Mouse (Mus musculus): ENCODE measurements around the gene Alg12.

Gene Alg12

GRCm38 (mm10) chr15:88819026-88819905 lies at the start of gene Alg12, which contains the start of gene Creld2:
Alg12 (minus strand) TSS chr15:88819318.
Creld2 (plus strand) TSS chr15:88819646.
- DNase-seq, result peak; percentile 99 to 100

GRCm38 (mm10) chr15:88868024-88868742 lies 49.1 kb upstream of the Alg12 start:
- peak; percentile 16 to 24 for DNase-seq

GRCm38 (mm10) chr15:88867368-88868023 lies 48.4 kb upstream of the Alg12 start:
- peak; percentile 43 to 52 for DNase-seq

- DNase-seq, result peak; percentile 11 to 21
Measured at GRCm38 (mm10) chr15:88866934-88867356, 47.8 kb upstream of the Alg12 start.

- peak; percentile 11 to 19 for DNase-seq
Measured at GRCm38 (mm10) chr15:88865888-88866695, 47.0 kb upstream of the Alg12 start.

- peak; percentile 25 to 33 for DNase-seq
Measured at GRCm38 (mm10) chr15:88865061-88865460, 45.9 kb upstream of the Alg12 start.

- DNase-seq, result peak; percentile 55 to 63
Measured at GRCm38 (mm10) chr15:88864270-88865030, 45.3 kb upstream of the Alg12 start.

GRCm38 (mm10) chr15:88863695-88864231 lies 44.6 kb upstream of the Alg12 start:
- DNase-seq, result peak; percentile 84 to 86

GRCm38 (mm10) chr15:88862881-88863694 lies 44.0 kb upstream of the Alg12 start:
- DNase-seq, result peak; percentile 67 to 75

GRCm38 (mm10) chr15:88861772-88862622 lies 42.9 kb upstream of the Alg12 start, which contains the start of gene Pim3:
Pim3 (plus strand) TSS chr15:88862186.
- peak; percentile 98 for DNase-seq

- DNase-seq, result peak; percentile 50 to 53
Measured at GRCm38 (mm10) chr15:88860781-88861180, 41.7 kb upstream of the Alg12 start.

GRCm38 (mm10) chr15:88859206-88859970 lies 40.3 kb upstream of the Alg12 start:
- DNase-seq, result peak; percentile 60 to 62

- DNase-seq, result no peak
Measured at GRCm38 (mm10) chr15:88858707-88859106, 39.6 kb upstream of the Alg12 start.

- DNase-seq, result peak; percentile 92 to 96
Measured at GRCm38 (mm10) chr15:88858141-88858541, 39.0 kb upstream of the Alg12 start.

- peak in 1 of 2 experiments; percentile 17 for DNase-seq
Measured at GRCm38 (mm10) chr15:88857361-88857760, 38.2 kb upstream of the Alg12 start.

GRCm38 (mm10) chr15:88856613-88857012 lies 37.5 kb upstream of the Alg12 start:
- DNase-seq, result peak in 1 of 2 experiments; percentile 18

- peak in 1 of 2 experiments; percentile 39 for DNase-seq
Measured at GRCm38 (mm10) chr15:88855896-88856417, 36.8 kb upstream of the Alg12 start.
